Mouse (Mus musculus) heart, embryonic 12.5 days (tissue): ENCODE results near the gene Rasgef1b. TPM values are rescaled to one million over a fixed set of nuclear protein-coding genes. Genes with fewer than 3 reads are reported as not detected.

Source experiments
- ATAC-seq: fragments of 200-750 bp; cut with Nextera tagmentation; 2 replicates; pipeline ENCODE4 v1.8.0; 2017; ENCODE audit warnings: moderate TSS enrichment, moderate library complexity; ENCODE audit not compliant: insufficient number of reproducible peaks, low FRiP score
- H3K27ac ChIP-seq: fragments of 300-500 bp; sonication (generic); 2 replicates; pipeline ENCODE4 v1.5.1; 2016; ENCODE audit warnings: mild to moderate bottlenecking, moderate library complexity; ENCODE audit not compliant: poor library complexity, severe bottlenecking
- H3K27me3 ChIP-seq: fragments of 300-500 bp; sonication (generic); replicated peaks from 2 replicates; pipeline ENCODE4 v1.6.1; 2016; ENCODE audit warnings: mild to moderate bottlenecking, moderate library complexity
- H3K36me3 ChIP-seq: fragments of 300-500 bp; sonication (generic); 2 replicates; pipeline ENCODE4 v1.6.1; 2016; ENCODE audit warnings: mild to moderate bottlenecking, moderate library complexity
- H3K4me1 ChIP-seq: fragments of 300-500 bp; sonication (generic); replicated peaks from 2 replicates; pipeline ENCODE4 v1.6.1; 2016; ENCODE audit warnings: mild to moderate bottlenecking
- H3K4me2 ChIP-seq: fragments of 300-500 bp; sonication (generic); 2 replicates; pipeline ENCODE4 v1.6.1; 2016; ENCODE audit warnings: mild to moderate bottlenecking, moderate library complexity
- H3K4me3 ChIP-seq: fragments of 300-500 bp; sonication (generic); 2 replicates; pipeline ENCODE4 v1.5.1; 2016; ENCODE audit warnings: mild to moderate bottlenecking
- H3K9ac ChIP-seq: fragments of 300-500 bp; sonication (generic); 2 replicates; pipeline ENCODE4 v1.6.1; 2016; ENCODE audit warnings: mild to moderate bottlenecking, moderate library complexity
- H3K9me3 ChIP-seq: fragments of 300-500 bp; sonication (generic); replicated peaks from 2 replicates; pipeline ENCODE4 v1.6.1; 2016; ENCODE audit warnings: mild to moderate bottlenecking, moderate library complexity
- WGBS: fragments of 180-500 bp; shearing (Covaris S2); methylation state at CpG from one replicate; pipeline ENCODE4 v1.1.7; 2016; 5-methylcytosine and 5-hydroxymethylcytosine counted together
- polyA plus RNA-seq: library from polyadenylated mRNA; unstranded; fragments of >200 nt; fragmentation: Nextera tagmentation; extraction: Ambion mirVana; gene quantifications from 2 replicates; pipeline ENCODE4 v1.2.1, GENCODE M21; 2016

Rasgef1b gene
- polyA plus RNA-seq, 1 experiment from 2014 or later = 44.7 TPM

DNA sequence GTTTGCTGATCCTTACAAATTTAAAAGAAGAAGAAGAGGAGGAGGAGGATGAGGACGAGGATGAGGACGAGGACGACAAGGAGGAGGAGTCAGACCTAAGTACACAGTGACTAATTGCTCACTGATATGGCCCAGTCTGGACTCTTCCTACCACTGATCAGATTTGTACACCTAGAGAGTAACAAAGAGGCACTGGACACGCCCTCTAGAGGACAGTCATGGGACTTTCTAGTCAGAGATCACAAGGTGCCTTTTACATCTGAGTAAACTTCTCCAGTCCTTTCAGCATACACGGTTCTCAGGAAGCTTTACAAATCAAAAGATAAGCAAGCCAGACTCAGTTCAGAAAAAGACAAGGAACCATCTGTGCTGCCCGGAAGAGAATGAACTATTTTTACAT lies 20.2 kb downstream of the Rasgef1b start:
- Histone ChIP-seq H3K27me3 (no peaks in the 10 kb centered on the region), H3K4me3 (no peak overlapping the region), H3K36me3 (no peaks in the 10 kb centered on the region), H3K9ac (no peak overlapping the region), H3K27ac (no peak overlapping the region), H3K4me2 (no peak overlapping the region), H3K4me1 (no peaks in the 10 kb centered on the region), H3K9me3 (no peaks in the 10 kb centered on the region)
- WGBS = 38% methylated on average over 6 of the region's 6 CpGs
- ATAC-seq = no peak

DNA sequence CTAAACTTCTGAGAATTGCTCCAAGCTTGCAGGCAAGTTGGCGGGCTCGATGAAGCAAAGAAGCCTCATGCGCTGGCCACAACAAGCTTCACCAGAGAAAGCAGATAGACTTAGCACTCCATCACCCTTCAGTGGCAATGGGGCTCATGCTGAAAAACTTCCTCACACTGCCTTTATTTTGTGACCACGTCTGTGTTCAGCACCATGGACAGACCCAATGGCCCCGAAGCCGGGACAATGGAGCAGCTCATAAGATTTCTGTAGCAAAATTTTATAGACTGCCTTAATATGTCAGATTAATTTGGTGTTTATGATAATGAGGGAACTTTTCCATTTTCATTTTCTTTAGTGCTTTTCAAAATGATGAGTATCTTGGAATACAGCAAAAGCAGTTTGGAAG lies 21.6 kb downstream of the Rasgef1b start:
- no peak overlapping the region for H3K27ac ChIP-seq
- no peaks in the 10 kb centered on the region for H3K9me3 ChIP-seq
- H3K4me3 ChIP-seq = no peak overlapping the region
- no peak overlapping the region for H3K4me2 ChIP-seq
- no peak overlapping the region for H3K9ac ChIP-seq
- ATAC-seq = no peak
- no peaks in the 10 kb centered on the region for H3K4me1 ChIP-seq
- WGBS = 24% methylated on average over 6 of the region's 6 CpGs
- H3K36me3 ChIP-seq = no peaks in the 10 kb centered on the region
- H3K27me3 ChIP-seq = no peaks in the 10 kb centered on the region

DNA sequence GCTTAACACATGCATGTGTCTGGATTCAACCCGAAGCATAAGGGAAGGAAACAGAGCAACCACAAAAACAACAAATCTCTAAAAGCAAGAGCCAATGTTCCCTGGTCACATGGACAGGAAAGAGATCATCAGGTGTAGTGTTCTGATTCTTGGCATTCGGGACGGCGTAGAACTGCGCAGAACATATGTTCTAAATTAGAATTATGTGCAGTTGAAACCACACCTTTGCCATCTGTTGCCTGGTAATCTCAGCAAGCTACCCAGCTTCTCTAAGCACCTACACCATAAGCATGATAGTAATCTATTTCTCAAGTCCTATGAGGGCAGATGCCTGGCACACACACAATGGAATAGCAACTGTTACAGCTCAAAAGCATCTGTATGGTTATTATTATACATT lies 27.1 kb downstream of the Rasgef1b start:
- H3K4me3 ChIP-seq = no peak overlapping the region
- no peak for ATAC-seq
- H3K4me2 ChIP-seq = no peak overlapping the region
- H3K4me1 ChIP-seq = no peaks in the 10 kb centered on the region
- H3K9me3 ChIP-seq = no peaks in the 10 kb centered on the region
- 88% methylated on average over 5 of the region's 5 CpGs for WGBS
- H3K27ac ChIP-seq = no peak overlapping the region
- no peaks in the 10 kb centered on the region for H3K36me3 ChIP-seq
- no peaks in the 10 kb centered on the region for H3K27me3 ChIP-seq
- no peak overlapping the region for H3K9ac ChIP-seq

GRCm38 (mm10) chr5:99694712-99695360 lies 34.0 kb downstream of the Rasgef1b start:
- H3K36me3 ChIP-seq = no peaks in the 10 kb centered on the region
- no peaks in the 10 kb centered on the region for H3K9me3 ChIP-seq
- ATAC-seq = no peak
- H3K4me2 ChIP-seq = no peak overlapping the region
- 75% methylated on average over 13 of the region's 13 CpGs for WGBS
- H3K27ac ChIP-seq = no peak overlapping the region
- H3K4me1 ChIP-seq = peaks cover 11% of the 10 kb centered on the region
- H3K9ac ChIP-seq = no peak overlapping the region
- H3K27me3 ChIP-seq = no peaks in the 10 kb centered on the region
- no peak overlapping the region for H3K4me3 ChIP-seq

DNA sequence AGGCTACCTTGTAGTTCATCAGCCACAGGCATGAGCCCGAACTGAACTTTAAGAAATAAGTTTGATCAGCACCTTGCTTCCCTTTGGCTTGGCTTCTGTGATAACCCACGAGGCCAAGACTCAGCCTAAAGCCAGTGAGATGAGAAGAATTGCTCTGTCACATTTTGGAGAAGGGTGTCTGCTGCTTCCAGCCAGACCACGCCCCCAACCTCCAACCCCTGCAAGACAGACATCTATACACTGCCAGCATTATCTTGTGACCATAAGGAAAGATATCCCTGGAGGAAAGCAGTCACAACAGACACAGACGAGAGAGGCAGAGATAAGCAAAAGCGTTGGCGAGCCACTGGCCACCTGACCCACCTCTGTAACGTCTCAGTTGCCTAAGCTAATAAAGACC lies 39.0 kb downstream of the Rasgef1b start:
- H3K4me3 ChIP-seq = no peak overlapping the region
- peaks cover 24% of the 10 kb centered on the region for H3K4me1 ChIP-seq
- no peaks in the 10 kb centered on the region for H3K36me3 ChIP-seq
- no peak for ATAC-seq
- H3K9me3 ChIP-seq = no peaks in the 10 kb centered on the region
- no peak overlapping the region for H3K27ac ChIP-seq
- WGBS = 11% methylated on average over 7 of the region's 7 CpGs
- no peaks in the 10 kb centered on the region for H3K27me3 ChIP-seq
- no peak overlapping the region for H3K9ac ChIP-seq
- peak overlapping the region; percentile 19 for H3K4me2 ChIP-seq

DNA sequence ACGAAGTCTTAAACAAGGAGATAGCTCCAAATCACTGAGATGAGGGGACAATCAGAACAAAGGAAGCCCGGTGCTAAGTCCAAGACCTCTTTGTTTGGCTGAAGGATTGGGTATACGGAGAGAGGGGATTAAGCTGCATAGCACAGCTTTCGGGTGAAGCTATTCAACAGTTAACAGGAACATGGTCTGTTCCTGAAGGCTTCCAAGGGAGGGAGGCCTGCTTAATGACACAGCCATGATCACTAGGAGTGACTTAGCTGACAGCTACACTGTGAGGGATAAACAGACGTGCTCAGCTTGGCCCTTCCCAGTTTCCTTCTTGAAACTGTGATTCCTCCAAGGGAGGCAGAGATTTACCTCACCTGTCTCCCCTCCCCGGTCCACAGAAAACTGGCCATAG lies 41.0 kb downstream of the Rasgef1b start:
- WGBS = 48% methylated on average over 6 of the region's 6 CpGs
- no peak for ATAC-seq
- Histone ChIP-seq H3K36me3 (no peaks in the 10 kb centered on the region), H3K4me2 (no peak overlapping the region), H3K9ac (no peak overlapping the region), H3K4me1 (peaks cover 24% of the 10 kb centered on the region), H3K9me3 (no peaks in the 10 kb centered on the region), H3K4me3 (no peak overlapping the region), H3K27me3 (no peaks in the 10 kb centered on the region), H3K27ac (no peak overlapping the region)

DNA sequence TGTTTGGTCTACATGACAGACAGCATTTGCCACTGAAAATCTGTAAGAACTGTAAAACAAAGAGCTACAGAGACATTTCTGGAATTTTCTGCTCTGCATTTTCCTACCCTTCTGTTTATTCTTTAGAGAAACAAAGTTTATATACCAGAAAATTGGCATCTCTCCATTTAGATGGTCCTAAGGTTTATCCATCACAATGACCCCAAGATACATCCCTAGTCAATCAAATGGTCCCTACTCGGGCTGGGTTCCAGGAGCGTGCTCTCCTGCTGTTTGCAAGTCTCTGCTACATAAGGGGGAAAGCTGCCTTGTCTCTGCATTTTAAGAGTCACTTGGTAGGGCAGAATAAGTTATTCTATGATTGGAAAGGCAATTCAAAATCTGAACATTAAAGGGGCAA lies 44.8 kb downstream of the Rasgef1b start:
- no peaks in the 10 kb centered on the region for H3K9me3 ChIP-seq
- H3K27me3 ChIP-seq = no peaks in the 10 kb centered on the region
- H3K36me3 ChIP-seq = no peaks in the 10 kb centered on the region
- H3K4me2 ChIP-seq = no peak overlapping the region
- 48% methylated on average over 2 of the region's 2 CpGs for WGBS
- H3K9ac ChIP-seq = no peak overlapping the region
- no peak for ATAC-seq
- no peak overlapping the region for H3K27ac ChIP-seq
- no peak overlapping the region for H3K4me3 ChIP-seq
- peaks cover 5% of the 10 kb centered on the region; the same call in 1 of the 2 replicates for H3K4me1 ChIP-seq

DNA sequence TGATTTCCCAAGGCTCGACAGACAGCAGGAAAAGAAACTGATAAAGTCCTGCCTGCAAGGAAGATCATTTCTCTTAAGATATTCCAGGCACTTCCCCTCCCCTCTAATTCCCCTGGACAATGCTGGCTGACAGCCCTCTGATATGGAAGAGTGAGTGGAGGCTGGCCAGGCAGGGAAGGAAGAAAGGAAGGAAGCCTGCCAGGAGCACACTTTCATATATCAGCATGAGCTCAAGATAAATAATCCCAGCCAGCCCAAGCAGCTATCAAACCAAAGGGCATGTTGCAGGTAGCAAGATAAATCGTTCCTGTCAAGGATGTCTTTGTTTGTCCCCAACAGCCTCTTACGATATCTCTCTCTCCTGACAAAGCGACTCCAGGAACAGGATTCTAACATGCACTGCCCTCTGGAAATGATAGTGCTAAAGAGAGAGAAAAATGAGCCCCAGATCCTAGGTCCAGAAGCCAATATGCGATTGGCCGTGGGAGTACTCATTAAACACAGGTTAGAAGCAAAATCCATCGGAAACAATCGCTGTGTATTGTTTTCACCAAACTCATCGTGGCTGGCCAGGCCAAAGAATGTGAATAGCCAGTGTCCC lies 58.8 kb downstream of the Rasgef1b start:
- Histone ChIP-seq H3K9me3 (no peaks in the 10 kb centered on the region), H3K36me3 (no peaks in the 10 kb centered on the region), H3K4me3 (no peak overlapping the region), H3K9ac (no peak overlapping the region), H3K27ac (peak overlapping the region; percentile 66), H3K4me1 (peaks cover 29% of the 10 kb centered on the region), H3K27me3 (no peaks in the 10 kb centered on the region), H3K4me2 (peak overlapping the region; percentile 44)
- WGBS = 17% methylated on average over 9 of the region's 9 CpGs
- peak; percentile 86 for ATAC-seq

DNA sequence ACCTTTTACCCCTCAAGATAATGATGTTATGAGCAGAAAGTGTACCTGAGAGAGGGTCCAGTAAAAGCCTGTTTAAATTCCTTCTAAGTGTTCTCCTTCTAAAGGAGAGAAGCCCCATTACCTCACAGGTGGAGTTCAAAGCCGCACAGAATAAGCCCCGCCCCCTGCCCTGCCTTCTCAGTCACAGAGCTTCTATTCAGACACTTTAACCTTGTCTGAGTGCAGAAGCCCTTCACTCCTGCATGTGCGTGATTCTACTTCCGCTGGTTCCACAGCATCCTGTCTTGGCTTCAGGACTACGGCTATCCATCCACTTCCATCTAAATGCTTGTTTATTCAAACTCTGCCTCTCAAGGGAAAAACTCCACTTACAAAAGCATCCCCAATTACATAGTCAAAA lies 72.8 kb downstream of the Rasgef1b start:
- no peak overlapping the region for H3K4me3 ChIP-seq
- H3K9ac ChIP-seq = no peak overlapping the region
- H3K27me3 ChIP-seq = no peaks in the 10 kb centered on the region
- no peaks in the 10 kb centered on the region for H3K36me3 ChIP-seq
- WGBS = 64% methylated on average over 5 of the region's 5 CpGs
- ATAC-seq = no peak
- H3K4me2 ChIP-seq = no peak overlapping the region
- no peak overlapping the region for H3K27ac ChIP-seq
- H3K4me1 ChIP-seq = 0 out of 2 replicates have a peak, but pooled peaks cover 8% of the 10 kb centered on the region
- H3K9me3 ChIP-seq = peaks cover 5% of the 10 kb centered on the region; the same call in 1 of the 2 replicates

- no peak overlapping the region for H3K27ac ChIP-seq
- no peak for ATAC-seq
- 69% methylated on average over 10 of the region's 10 CpGs for WGBS
Observed at GRCm38 (mm10) chr5:99652931-99653330, 75.9 kb downstream of the Rasgef1b start.

GRCm38 (mm10) chr5:99641407-99641806 lies 87.5 kb downstream of the Rasgef1b start:
- H3K4me2 ChIP-seq = no peak overlapping the region
- no peaks in the 10 kb centered on the region for H3K36me3 ChIP-seq
- peaks cover 5% of the 10 kb centered on the region for H3K4me1 ChIP-seq
- H3K4me3 ChIP-seq = no peak overlapping the region
- WGBS = 88% methylated on average over 6 of the region's 6 CpGs
- no peak for ATAC-seq
- no peaks in the 10 kb centered on the region for H3K9me3 ChIP-seq
- no peaks in the 10 kb centered on the region for H3K27me3 ChIP-seq
- H3K9ac ChIP-seq = no peak overlapping the region
- H3K27ac ChIP-seq = no peak overlapping the region

More at GRCm38 (mm10) chr5:99652931-99653330, 75.9 kb downstream of the Rasgef1b start:
- Histone ChIP-seq H3K9ac (no peak overlapping the region), H3K4me1 (peaks cover 26% of the 10 kb centered on the region), H3K4me3 (no peak overlapping the region), H3K4me2 (no peak overlapping the region), H3K27me3 (no peaks in the 10 kb centered on the region), H3K9me3 (peaks cover 2% of the 10 kb centered on the region; the same call in 1 of the 2 replicates), H3K36me3 (no peaks in the 10 kb centered on the region)
